Mouse (Mus musculus): ENCODE results near the gene Gm14325.
"Not testable (repeated sequence)": the region's sequence is repeated elsewhere in the genome, so short reads cannot be mapped to it uniquely, and the experiment has no call there.

GRCm38 (mm10) chr2:177887743-177888142 is 47.6 kb upstream of the Gm14325 start:
- not testable (repeated sequence) for TF ChIP-seq CTCF (IDR thresholded peaks at IDR 0.05; ENCODE audit: low read depth); EP300 (optimal IDR thresholded peaks at IDR 0.05)

Measured in stomach, postnatal 0 days (tissue).